In the genomic region with DNA sequence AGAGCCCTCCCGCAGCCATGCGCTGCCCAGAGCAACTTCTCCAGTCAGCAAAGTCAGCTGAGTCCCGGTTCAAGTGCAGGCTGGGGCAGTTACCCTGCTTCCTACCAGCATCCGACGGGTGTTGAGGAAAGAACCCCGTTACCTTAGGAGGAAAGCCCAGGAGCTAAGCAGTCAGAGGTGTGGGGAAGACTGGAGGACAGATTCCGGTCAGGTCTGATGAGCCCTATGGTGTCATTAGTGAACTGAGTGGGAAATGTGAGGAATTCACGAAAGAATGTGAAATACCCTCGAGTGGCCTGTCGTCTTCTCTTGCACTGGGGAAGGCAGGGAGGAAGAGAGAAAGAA, we compare ENCODE assay signal across 8 mouse cellular contexts. TPM values are rescaled to one million over a fixed set of nuclear protein-coding genes. Genes with fewer than 3 reads are reported as not detected.
A peak's percentile ranks its signal among the peaks of the same experiment; 100 is the strongest.
DNase-seq lines count a peak whose midpoint lies in the region; ATAC-seq lines count a peak whose summit lies in the region.

No protein-coding gene starts in this region.

- no peak for DNase-seq in cerebellum, adult 8-10 months
- DNase-seq in adipocyte (ENCODE audit: low spot score), result no peak
- DNase-seq in urinary bladder, adult 18-20 months (ENCODE audit: low spot score in 2 of 2), result no peak

- peak overlapping the region; percentile 47; the same call in 1 of the 2 replicates for H3K9ac ChIP-seq in forebrain, embryonic 15.5 days (replicated peaks)
- peak overlapping the region; percentile 52; the same call in 1 of the 2 replicates for H3K9ac ChIP-seq in limb, embryonic 12.5 days (replicated peaks)
- H3K9ac ChIP-seq in midbrain, embryonic 12.5 days (replicated peaks), result peak overlapping the region; percentile 43; the same call in 1 of the 2 replicates

- H3K36me3 ChIP-seq in forebrain, embryonic 15.5 days, result no peaks in the 10 kb centered on the region
- H3K36me3 ChIP-seq in limb, embryonic 12.5 days, result no peaks in the 10 kb centered on the region
- no peaks in the 10 kb centered on the region for H3K36me3 ChIP-seq in midbrain, embryonic 12.5 days

- H3K4me3 ChIP-seq in forebrain, embryonic 15.5 days, result peak overlapping the region; percentile 63
- H3K4me3 ChIP-seq in limb, embryonic 12.5 days (replicated peaks), result peak overlapping the region; percentile 58
- H3K4me3 ChIP-seq in midbrain, embryonic 12.5 days, result peak overlapping the region; percentile 51

- H3K27ac ChIP-seq in forebrain, embryonic 15.5 days (replicated peaks), result no peak overlapping the region
- H3K27ac ChIP-seq in limb, embryonic 12.5 days, result no peak overlapping the region
- H3K27ac ChIP-seq in midbrain, embryonic 12.5 days (replicated peaks), result no peak overlapping the region

- no peaks in the 10 kb centered on the region for H3K27me3 ChIP-seq in forebrain, embryonic 15.5 days
- peaks cover 14% of the 10 kb centered on the region for H3K27me3 ChIP-seq in limb, embryonic 12.5 days
- peaks cover 10% of the 10 kb centered on the region; the same call in 1 of the 2 replicates for H3K27me3 ChIP-seq in midbrain, embryonic 12.5 days

- H3K4me2 ChIP-seq in forebrain, embryonic 15.5 days (replicated peaks), result peak overlapping the region; percentile 75
- H3K4me2 ChIP-seq in limb, embryonic 12.5 days, result peak overlapping the region; percentile 76
- peak overlapping the region; percentile 65 for H3K4me2 ChIP-seq in midbrain, embryonic 12.5 days (replicated peaks)

- 24% methylated on average over 10 of the region's 10 CpGs for WGBS in forebrain, embryonic 15.5 days
- WGBS in limb, embryonic 12.5 days, result 24% methylated on average over 10 of the region's 10 CpGs
- 27% methylated on average over 10 of the region's 10 CpGs for WGBS in midbrain, embryonic 12.5 days

- 0 out of 2 replicates have a peak, but pooled peaks have one; percentile 6 for ATAC-seq in cerebellum, adult (ENCODE audit: insufficient number of reproducible peaks, low FRiP score, low TSS enrichment)
- ATAC-seq in CD4-positive, CD25-positive, alpha-beta regulatory T cell, adult 4 months, result peak; percentile 2
- no peak for ATAC-seq in forebrain, embryonic 15.5 days (replicated peaks)
- no peak for ATAC-seq in limb, embryonic 12.5 days (ENCODE audit: insufficient number of reproducible peaks, insufficient read depth, low FRiP score, low TSS enrichment, low read depth)
- ATAC-seq in midbrain, embryonic 12.5 days (ENCODE audit: low FRiP score, low read depth), result no peak

- H3K4me1 ChIP-seq in forebrain, embryonic 15.5 days, result peaks cover 6% of the 10 kb centered on the region
- H3K4me1 ChIP-seq in limb, embryonic 12.5 days (replicated peaks), result no peaks in the 10 kb centered on the region
- H3K4me1 ChIP-seq in midbrain, embryonic 12.5 days, result peaks cover 5% of the 10 kb centered on the region; the same call in 1 of the 2 replicates

- no peaks in the 10 kb centered on the region for H3K9me3 ChIP-seq in forebrain, embryonic 15.5 days
- H3K9me3 ChIP-seq in limb, embryonic 12.5 days, result no peaks in the 10 kb centered on the region
- H3K9me3 ChIP-seq in midbrain, embryonic 12.5 days, result no peaks in the 10 kb centered on the region

RNA-seq across cellular contexts. Expression of a gene that starts 0.9 kb away (rescaled TPM):
- polyA plus RNA-seq in CD4-positive, CD25-positive, alpha-beta regulatory T cell, adult 4 months (2017; shearing (Covaris generic)), result 10 to 100 TPM; 35.6 to 36.8 TPM
- polyA plus RNA-seq in forebrain, embryonic 15.5 days (2015; fragmentation: Nextera tagmentation; extraction: Ambion mirVana), result 8.0 and 8.6 TPM in 2 replicates
- 14.5 and 14.7 TPM in 2 replicates for polyA plus RNA-seq in limb, embryonic 12.5 days (2016; fragmentation: Nextera tagmentation; extraction: Ambion mirVana)
- polyA plus RNA-seq in midbrain, embryonic 12.5 days (2016; fragmentation: Nextera tagmentation; extraction: Ambion mirVana), result 10.0 and 13.8 TPM in 2 replicates

RNA-seq across cellular contexts. Expression of a gene that starts 40.6 kb away (rescaled TPM):
- 10 to 100 TPM; 16.0 to 21.5 TPM for polyA plus RNA-seq in CD4-positive, CD25-positive, alpha-beta regulatory T cell, adult 4 months (2017; shearing (Covaris generic))
- polyA plus RNA-seq in forebrain, embryonic 15.5 days (2015; fragmentation: Nextera tagmentation; extraction: Ambion mirVana), result 14.2 and 16.0 TPM in 2 replicates
- polyA plus RNA-seq in limb, embryonic 12.5 days (2016; fragmentation: Nextera tagmentation; extraction: Ambion mirVana), result 13.7 and 14.9 TPM in 2 replicates
- polyA plus RNA-seq in midbrain, embryonic 12.5 days (2016; fragmentation: Nextera tagmentation; extraction: Ambion mirVana), result 13.3 and 13.9 TPM in 2 replicates

RNA-seq across cellular contexts. Expression of a gene that starts 42.4 kb away (rescaled TPM):
- polyA plus RNA-seq in CD4-positive, CD25-positive, alpha-beta regulatory T cell, adult 4 months (2017; shearing (Covaris generic)), result 10 to 100 TPM; 39.1 to 46.2 TPM
- polyA plus RNA-seq in forebrain, embryonic 15.5 days (2015; fragmentation: Nextera tagmentation; extraction: Ambion mirVana), result 62.9 and 63.2 TPM in 2 replicates
- 125 and 130 TPM in 2 replicates for polyA plus RNA-seq in limb, embryonic 12.5 days (2016; fragmentation: Nextera tagmentation; extraction: Ambion mirVana)
- 102 and 118 TPM in 2 replicates for polyA plus RNA-seq in midbrain, embryonic 12.5 days (2016; fragmentation: Nextera tagmentation; extraction: Ambion mirVana)

Comparison
In these comparisons a context has a peak if more than half of its experiments do, and no peak if none do; other contexts are left out.
1. ATAC-seq: peak in cerebellum, adult (single experiment) and CD4-positive, CD25-positive, alpha-beta regulatory T cell, adult 4 months (single experiment); none in forebrain, embryonic 15.5 days (single experiment), limb, embryonic 12.5 days (single experiment) and midbrain, embryonic 12.5 days (single experiment).
2. Peak in every context shown above with its lines, with median percentiles within 50 percentile points of each other: H3K4me2 ChIP-seq, H3K4me3 ChIP-seq and H3K9ac ChIP-seq.